Mouse (Mus musculus): Measurements from ENCODE around the gene Cdc14a. TPM values are rescaled to one million over a fixed set of nuclear protein-coding genes. Genes with fewer than 3 reads are reported as not detected.

Cdc14a gene
- polyA plus RNA-seq, 1 experiment from 2014 or later = 4.0 TPM

- Histone ChIP-seq H3K27ac (ENCODE audit: low read length) (no peak overlapping the region), H3K4me3 (ENCODE audit: low read depth, low read length) (no peak overlapping the region), H3K4me1 (ENCODE audit: control insufficient read depth, insufficient read depth, low read length) (no peaks in the 10 kb centered on the region), H3K36me3 (ENCODE audit: control insufficient read depth, insufficient read depth, low read length) (0 out of 2 replicates have a peak, but pooled peaks cover 2% of the 10 kb centered on the region), H3K4me2 (ENCODE audit: low read length) (no peak overlapping the region), H3K9ac (ENCODE audit: low read depth, low read length) (no peak overlapping the region), H3K9me3 (replicated peaks; ENCODE audit: control insufficient read depth, low read length, poor library complexity, severe bottlenecking) (no peaks in the 10 kb centered on the region), H3K27me3 (ENCODE audit: control insufficient read depth, insufficient read depth, low read depth, low read length) (no peaks in the 10 kb centered on the region)
- WGBS = 93% methylated on average over 7 of the region's 7 CpGs
- ATAC-seq = no peak
Observed at GRCm38 (mm10) chr3:116297170-116297569, 126.7 kb downstream of the Cdc14a start.

- H3K9ac ChIP-seq (ENCODE audit: low read depth, low read length) = no peak overlapping the region
- no peak overlapping the region for H3K27ac ChIP-seq (ENCODE audit: low read length)
- no peaks in the 10 kb centered on the region for H3K9me3 ChIP-seq (replicated peaks; ENCODE audit: control insufficient read depth, low read length, poor library complexity, severe bottlenecking)
- 86% methylated on average over 9 of the region's 9 CpGs for WGBS
- H3K4me3 ChIP-seq (ENCODE audit: low read depth, low read length) = no peak overlapping the region
- H3K27me3 ChIP-seq (ENCODE audit: control insufficient read depth, insufficient read depth, low read depth, low read length) = no peaks in the 10 kb centered on the region
- H3K4me2 ChIP-seq (ENCODE audit: low read length) = no peak overlapping the region
- H3K36me3 ChIP-seq (ENCODE audit: control insufficient read depth, insufficient read depth, low read length) = 0 out of 2 replicates have a peak, but pooled peaks cover 2% of the 10 kb centered on the region
- ATAC-seq = no peak
- H3K4me1 ChIP-seq (ENCODE audit: control insufficient read depth, insufficient read depth, low read length) = no peaks in the 10 kb centered on the region
Observed at GRCm38 (mm10) chr3:116290041-116290815, 133.6 kb downstream of the Cdc14a start.

DNA sequence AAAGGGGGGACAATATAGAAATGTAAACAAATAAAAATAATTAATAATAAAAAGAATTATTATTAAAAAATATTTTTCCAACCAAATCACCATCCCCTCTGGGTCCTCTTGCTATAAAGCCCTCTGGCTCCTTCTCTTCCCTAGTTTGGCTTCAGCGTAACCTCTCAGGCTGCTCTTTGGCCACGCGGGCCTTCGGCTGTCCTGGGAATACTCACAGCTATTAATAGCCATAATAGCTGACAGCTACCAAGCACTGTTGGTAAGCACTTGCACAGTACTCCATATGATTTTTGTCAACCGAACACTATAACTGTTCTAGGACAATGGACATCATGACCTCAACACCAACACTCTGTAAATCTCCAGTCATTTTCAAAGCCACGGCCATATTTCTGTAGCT, 135.0 kb downstream of the Cdc14a start:
- Histone ChIP-seq H3K27ac (ENCODE audit: low read length) (no peak overlapping the region), H3K9me3 (replicated peaks; ENCODE audit: control insufficient read depth, low read length, poor library complexity, severe bottlenecking) (no peaks in the 10 kb centered on the region), H3K4me1 (ENCODE audit: control insufficient read depth, insufficient read depth, low read length) (no peaks in the 10 kb centered on the region), H3K27me3 (ENCODE audit: control insufficient read depth, insufficient read depth, low read depth, low read length) (no peaks in the 10 kb centered on the region), H3K9ac (ENCODE audit: low read depth, low read length) (no peak overlapping the region), H3K4me2 (ENCODE audit: low read length) (no peak overlapping the region), H3K4me3 (ENCODE audit: low read depth, low read length) (no peak overlapping the region), H3K36me3 (ENCODE audit: control insufficient read depth, insufficient read depth, low read length) (0 out of 2 replicates have a peak, but pooled peaks cover 2% of the 10 kb centered on the region)
- WGBS = 91% methylated on average over 6 of the region's 6 CpGs
- no peak for ATAC-seq

- no peak overlapping the region for H3K4me3 ChIP-seq (ENCODE audit: low read depth, low read length)
- 90% methylated on average over 4 of the region's 4 CpGs for WGBS
- H3K27ac ChIP-seq (ENCODE audit: low read length) = no peak overlapping the region
- no peaks in the 10 kb centered on the region for H3K9me3 ChIP-seq (replicated peaks; ENCODE audit: control insufficient read depth, low read length, poor library complexity, severe bottlenecking)
- ATAC-seq = no peak
- no peaks in the 10 kb centered on the region for H3K4me1 ChIP-seq (ENCODE audit: control insufficient read depth, insufficient read depth, low read length)
- H3K9ac ChIP-seq (ENCODE audit: low read depth, low read length) = no peak overlapping the region
- no peaks in the 10 kb centered on the region for H3K27me3 ChIP-seq (ENCODE audit: control insufficient read depth, insufficient read depth, low read depth, low read length)
- no peaks in the 10 kb centered on the region for H3K36me3 ChIP-seq (ENCODE audit: control insufficient read depth, insufficient read depth, low read length)
- H3K4me2 ChIP-seq (ENCODE audit: low read length) = no peak overlapping the region
Observed at GRCm38 (mm10) chr3:116284735-116285134, 139.1 kb downstream of the Cdc14a start.

DNA sequence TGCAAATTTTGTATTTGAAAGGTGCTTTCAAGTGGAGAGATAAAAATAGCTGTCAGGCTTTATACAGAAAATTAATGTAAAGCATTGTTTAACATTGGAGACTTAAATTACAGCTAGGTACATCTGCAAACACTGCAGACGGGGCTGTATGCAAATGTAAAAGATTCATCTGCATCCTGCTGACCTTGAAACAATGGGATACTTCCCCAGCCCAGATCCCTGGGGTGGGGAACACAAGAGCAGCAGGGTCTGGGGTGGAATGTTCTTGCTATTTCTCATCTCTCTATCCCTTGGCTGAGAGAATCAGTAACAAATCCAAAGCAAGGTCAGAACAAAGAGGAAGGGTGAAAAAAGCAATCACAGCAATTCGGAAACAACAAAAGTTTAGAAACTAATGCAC, 139.8 kb downstream of the Cdc14a start:
- Histone ChIP-seq H3K4me3 (ENCODE audit: low read depth, low read length) (no peak overlapping the region), H3K9me3 (replicated peaks; ENCODE audit: control insufficient read depth, low read length, poor library complexity, severe bottlenecking) (no peaks in the 10 kb centered on the region), H3K9ac (ENCODE audit: low read depth, low read length) (no peak overlapping the region), H3K4me2 (ENCODE audit: low read length) (no peak overlapping the region), H3K27me3 (ENCODE audit: control insufficient read depth, insufficient read depth, low read depth, low read length) (no peaks in the 10 kb centered on the region), H3K4me1 (ENCODE audit: control insufficient read depth, insufficient read depth, low read length) (no peaks in the 10 kb centered on the region; the same call in 1 of the 2 replicates), H3K27ac (ENCODE audit: low read length) (no peak overlapping the region), H3K36me3 (ENCODE audit: control insufficient read depth, insufficient read depth, low read length) (no peaks in the 10 kb centered on the region)
- ATAC-seq = no peak
- 17% methylated on average over 2 of the region's 2 CpGs for WGBS

GRCm38 (mm10) chr3:116281663-116282062, 142.2 kb downstream of the Cdc14a start:
- Histone ChIP-seq H3K4me1 (ENCODE audit: control insufficient read depth, insufficient read depth, low read length) (no peaks in the 10 kb centered on the region; the same call in 1 of the 2 replicates), H3K27ac (ENCODE audit: low read length) (no peak overlapping the region), H3K4me2 (ENCODE audit: low read length) (no peak overlapping the region), H3K9ac (ENCODE audit: low read depth, low read length) (no peak overlapping the region), H3K4me3 (ENCODE audit: low read depth, low read length) (no peak overlapping the region), H3K9me3 (replicated peaks; ENCODE audit: control insufficient read depth, low read length, poor library complexity, severe bottlenecking) (no peaks in the 10 kb centered on the region), H3K27me3 (ENCODE audit: control insufficient read depth, insufficient read depth, low read depth, low read length) (no peaks in the 10 kb centered on the region), H3K36me3 (ENCODE audit: control insufficient read depth, insufficient read depth, low read length) (no peaks in the 10 kb centered on the region)
- ATAC-seq = no peak
- WGBS = 94% methylated on average over 6 of the region's 6 CpGs

DNA sequence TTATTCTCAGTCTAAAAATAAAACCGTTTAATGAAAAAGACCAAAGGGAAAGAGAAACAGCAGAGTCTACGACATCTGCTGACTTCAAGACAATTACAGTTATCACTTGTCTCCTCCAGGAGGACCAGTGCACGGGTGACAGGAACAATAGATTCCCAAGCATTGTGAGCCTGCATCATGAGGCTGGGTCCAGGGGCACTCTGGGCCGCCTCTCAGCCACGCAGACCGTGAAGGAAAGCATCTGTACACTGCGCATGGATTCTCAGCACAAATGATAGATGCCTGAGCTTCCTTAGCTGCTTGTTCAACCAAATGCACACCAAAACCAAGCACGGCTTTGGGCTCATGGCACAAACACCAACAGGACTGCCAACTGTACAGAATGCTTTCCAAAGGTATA, 146.7 kb downstream of the Cdc14a start:
- H3K9me3 ChIP-seq (replicated peaks; ENCODE audit: control insufficient read depth, low read length, poor library complexity, severe bottlenecking) = no peaks in the 10 kb centered on the region
- H3K4me1 ChIP-seq (ENCODE audit: control insufficient read depth, insufficient read depth, low read length) = no peaks in the 10 kb centered on the region; the same call in 1 of the 2 replicates
- H3K36me3 ChIP-seq (ENCODE audit: control insufficient read depth, insufficient read depth, low read length) = no peaks in the 10 kb centered on the region
- no peaks in the 10 kb centered on the region for H3K27me3 ChIP-seq (ENCODE audit: control insufficient read depth, insufficient read depth, low read depth, low read length)
- H3K27ac ChIP-seq (ENCODE audit: low read length) = no peak overlapping the region
- H3K4me2 ChIP-seq (ENCODE audit: low read length) = no peak overlapping the region
- ATAC-seq = no peak
- WGBS = 71% methylated on average over 8 of the region's 8 CpGs
- no peak overlapping the region for H3K9ac ChIP-seq (ENCODE audit: low read depth, low read length)
- no peak overlapping the region for H3K4me3 ChIP-seq (ENCODE audit: low read depth, low read length)

DNA sequence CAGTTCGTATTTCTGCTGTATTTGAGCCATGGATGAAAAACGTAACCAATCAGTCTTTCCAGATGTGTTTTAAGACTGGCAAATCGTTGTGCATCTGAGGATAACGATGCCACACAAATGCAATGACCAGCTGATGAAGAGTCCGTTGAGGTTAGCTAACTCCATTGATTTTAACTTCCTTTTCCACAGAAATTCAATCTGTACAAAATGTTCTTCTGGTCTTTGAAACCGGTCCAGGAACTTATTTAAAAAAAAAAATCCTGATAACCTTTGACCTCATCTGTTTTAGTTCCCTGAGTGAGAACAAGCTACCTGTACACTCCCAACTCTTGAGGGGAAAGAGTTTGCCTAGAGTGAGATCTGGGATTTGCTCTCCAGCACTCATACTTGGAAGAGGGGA, 152.2 kb downstream of the Cdc14a start:
- WGBS = 92% methylated on average over 6 of the region's 6 CpGs
- Histone ChIP-seq H3K27ac (ENCODE audit: low read length) (no peak overlapping the region), H3K4me2 (ENCODE audit: low read length) (no peak overlapping the region), H3K9me3 (replicated peaks; ENCODE audit: control insufficient read depth, low read length, poor library complexity, severe bottlenecking) (no peaks in the 10 kb centered on the region), H3K4me3 (ENCODE audit: low read depth, low read length) (no peak overlapping the region), H3K4me1 (ENCODE audit: control insufficient read depth, insufficient read depth, low read length) (no peaks in the 10 kb centered on the region), H3K9ac (ENCODE audit: low read depth, low read length) (no peak overlapping the region), H3K36me3 (ENCODE audit: control insufficient read depth, insufficient read depth, low read length) (no peaks in the 10 kb centered on the region), H3K27me3 (ENCODE audit: control insufficient read depth, insufficient read depth, low read depth, low read length) (no peaks in the 10 kb centered on the region)
- no peak for ATAC-seq

GRCm38 (mm10) chr3:116267036-116267654, 156.7 kb downstream of the Cdc14a start:
- WGBS = 97% methylated on average over 2 of the region's 2 CpGs
- no peak for ATAC-seq
- Histone ChIP-seq H3K4me1 (ENCODE audit: control insufficient read depth, insufficient read depth, low read length) (no peaks in the 10 kb centered on the region), H3K9ac (ENCODE audit: low read depth, low read length) (no peak overlapping the region), H3K4me3 (ENCODE audit: low read depth, low read length) (no peak overlapping the region), H3K4me2 (ENCODE audit: low read length) (no peak overlapping the region), H3K36me3 (ENCODE audit: control insufficient read depth, insufficient read depth, low read length) (no peaks in the 10 kb centered on the region), H3K9me3 (replicated peaks; ENCODE audit: control insufficient read depth, low read length, poor library complexity, severe bottlenecking) (no peaks in the 10 kb centered on the region), H3K27ac (ENCODE audit: low read length) (no peak overlapping the region), H3K27me3 (ENCODE audit: control insufficient read depth, insufficient read depth, low read depth, low read length) (no peaks in the 10 kb centered on the region)
